Mouse (Mus musculus) ES-E14 (cell line): ENCODE results near the gene Olfr313. TPM values are rescaled to one million over a fixed set of nuclear protein-coding genes. Genes with fewer than 3 reads are reported as not detected.

Source experiments
- DNase-seq: peaks from one replicate; pipeline ENCODE4 v3.0.0-alpha.2; 2013; ENCODE audit warnings: low read depth, low spot score
- H3K27ac ChIP-seq: 2 replicates; pipeline ENCODE4 v1.5.1; 2012; ENCODE audit warnings: low read depth, mild to moderate bottlenecking, low read length, moderate library complexity, mixed read lengths; ENCODE audit not compliant: poor library complexity, insufficient read depth, severe bottlenecking
- H3K36me3 ChIP-seq: 2 replicates; pipeline ENCODE4 v1.6.1; 2012; ENCODE audit warnings: mild to moderate bottlenecking, low read length, moderate library complexity, mixed read lengths; ENCODE audit not compliant: control insufficient read depth, poor library complexity, insufficient read depth, severe bottlenecking
- H3K4me1 ChIP-seq, 2 experiments: fragments of 150-350 bp in 1 of 2; sonication (generic) in 1 of 2; 2 replicates each; pipeline ENCODE4 v1.6.1; 2012; ENCODE audit warnings: low read length in 2 of 2, mild to moderate bottlenecking in 1 of 2, mixed read lengths in 1 of 2; ENCODE audit not compliant: control insufficient read depth in 2 of 2, insufficient read depth in 2 of 2, poor library complexity in 1 of 2
- H3K4me3 ChIP-seq, 2 experiments: fragments of 150-350 bp in 1 of 2; sonication (generic) in 1 of 2; 2 replicates each; pipeline ENCODE4 v1.5.1; 2012; ENCODE audit warnings: low read length in 2 of 2, low read depth in 1 of 2, mild to moderate bottlenecking in 1 of 2, mixed read lengths in 1 of 2; ENCODE audit not compliant: insufficient read depth in 1 of 2, poor library complexity in 1 of 2, severe bottlenecking in 1 of 2
- H3K9ac ChIP-seq: 2 replicates; pipeline ENCODE4 v1.6.1; 2012; ENCODE audit warnings: low read depth, mild to moderate bottlenecking, low read length, mixed read lengths; ENCODE audit not compliant: poor library complexity, insufficient read depth, severe bottlenecking
- H3K9me3 ChIP-seq: fragments of 150-350 bp; sonication (generic); 2 replicates; pipeline ENCODE4 v1.6.1; 2012; ENCODE audit warnings: low read depth, mild to moderate bottlenecking, low read length; ENCODE audit not compliant: control insufficient read depth, insufficient read depth
- CHD2 ChIP-seq: IDR thresholded peaks from 2 replicates; pipeline ENCODE4 v1.6.1; 2014; ENCODE audit warnings: mild to moderate bottlenecking, low read depth, low read length, inconsistent platforms
- HCFC1 ChIP-seq: IDR thresholded peaks from 2 replicates; pipeline ENCODE4 v1.6.1; 2012; ENCODE audit warnings: low read length, inconsistent platforms, borderline replicate concordance; ENCODE audit not compliant: insufficient read depth
- MAFK ChIP-seq: IDR thresholded peaks from 2 replicates; pipeline ENCODE4 v1.6.1; 2014; ENCODE audit warnings: mild to moderate bottlenecking, low read depth, low read length, inconsistent platforms; ENCODE audit not compliant: insufficient read depth
- ZC3H11A ChIP-seq: IDR thresholded peaks from 2 replicates; pipeline ENCODE4 v1.6.1; 2012; ENCODE audit warnings: low read depth, mild to moderate bottlenecking, inconsistent platforms, low read length, borderline replicate concordance
- ZNF384 ChIP-seq: IDR thresholded peaks from 2 replicates; pipeline ENCODE4 v1.6.1; 2012; ENCODE audit warnings: low read depth, low read length, inconsistent platforms
- in situ Hi-C, 2 experiments: fragments of 600-800 bp; cut with MboI; formaldehyde crosslinking; loops; one replicate each; pipeline ENCODE4 v1.15.1; 2025; ENCODE audit warnings: low sequenced_read_pairs in 2 of 2, inconsistent platforms in 1 of 2; ENCODE audit not compliant: unreplicated experiment in 2 of 2
- total RNA-seq: library from RNA; depleted of rRNA; stranded (reverse); fragments of 300-350 nt; gene quantifications from 2 replicates; pipeline ENCODE4 v1.2.3, GENCODE M21; 2012

Olfr313 gene
- total RNA-seq, 1 experiment = not detected

GRCm38 (mm10) chr11:58846919-58847461 is 32.2 kb downstream of the Olfr313 start, which contains the start of gene Gm12258:
TSS of gene Gm12258 (plus strand) at chr11:58847158.
- in situ Hi-C loops = no loop called here

GRCm38 (mm10) chr11:58847636-58848035 is 32.8 kb downstream of the Olfr313 start:
- H3K4me1 ChIP-seq = no peaks in the 10 kb centered on the region
- H3K36me3 ChIP-seq = no peaks in the 10 kb centered on the region
- in situ Hi-C loops = no loop called here
- H3K4me3 ChIP-seq = peak overlapping the region; percentile 72 to 90
- peak overlapping the region; percentile 70; the same call in 1 of the 2 replicates for H3K9ac ChIP-seq
- no peak overlapping the region for H3K27ac ChIP-seq
- no peak for TF ChIP-seq HCFC1
- no peak for TF ChIP-seq MAFK
- no peak for TF ChIP-seq CHD2
- no peak for TF ChIP-seq ZC3H11A
- no peak for TF ChIP-seq ZNF384
- DNase-seq = no peak
- H3K9me3 ChIP-seq = no peaks in the 10 kb centered on the region

More at GRCm38 (mm10) chr11:58846919-58847461, 32.2 kb downstream of the Olfr313 start, which contains the start of gene Gm12258:
- Histone ChIP-seq H3K9me3 (no peaks in the 10 kb centered on the region), H3K4me3 (peak within 1 kb of the TSS; percentile 72 to 90), H3K36me3 (no peaks in the 10 kb centered on the region), H3K9ac (peak within 1 kb of the TSS; percentile 70), H3K4me1 (no peaks in the 10 kb centered on the region), H3K27ac (no peak within 1 kb of the TSS)
- peak; percentile 99 for DNase-seq
- 0 out of 2 replicates have a peak, but pooled peaks have one; percentile 21 for TF ChIP-seq HCFC1
- TF ChIP-seq MAFK = no peak
- TF ChIP-seq CHD2 = peak; percentile 96
- no peak for TF ChIP-seq ZNF384
- no peak for TF ChIP-seq ZC3H11A

GRCm38 (mm10) chr11:58849731-58850130 is 34.9 kb downstream of the Olfr313 start:
- in situ Hi-C loops = no loop called here
- no peak overlapping the region for H3K27ac ChIP-seq

GRCm38 (mm10) chr11:58860744-58861143 is 45.9 kb downstream of the Olfr313 start:
- DNase-seq = no peak
- Histone ChIP-seq H3K27ac (no peak overlapping the region), H3K4me3 (no peak overlapping the region), H3K9me3 (no peaks in the 10 kb centered on the region), H3K9ac (no peak overlapping the region), H3K4me1 (no peaks in the 10 kb centered on the region), H3K36me3 (peaks cover 11% of the 10 kb centered on the region; the same call in 1 of the 2 replicates)
- no peak for TF ChIP-seq ZNF384
- in situ Hi-C loops = no loop called here

More at GRCm38 (mm10) chr11:58849731-58850130, 34.9 kb downstream of the Olfr313 start:
- Histone ChIP-seq H3K4me1 (no peaks in the 10 kb centered on the region), H3K4me3 (no peak overlapping the region), H3K9me3 (no peaks in the 10 kb centered on the region), H3K9ac (no peak overlapping the region), H3K36me3 (peaks cover 4% of the 10 kb centered on the region; the same call in 1 of the 2 replicates)
- TF ChIP-seq HCFC1 (no peak), ZNF384 (no peak), ZC3H11A (no peak), MAFK (no peak), CHD2 (no peak)
- DNase-seq = no peak
